Comparison of ENCODE assay signal across 11 mouse cellular contexts in genomic region chr2:91945483-91945882, GRCm38 (mm10). TPM values are rescaled to one million over a fixed set of nuclear protein-coding genes. Genes with fewer than 3 reads are reported as not detected.
DNase-seq lines count a peak whose midpoint lies in the region; ATAC-seq lines count a peak whose summit lies in the region.
"Had no signal": no experiment of that assay in that cellular context is flagged by ENCODE, and none has a peak within 500 bp of the region (broad histone marks: within the 10 kb centered on the region; RNA-seq: fewer than 3 reads in every experiment).

TSS of gene Gm9821 (plus strand) at chr2:91945703.

- peaks cover 35 to 60% of the 10 kb centered on the region in 2 experiments for H3K4me1 ChIP-seq in heart, embryonic 14.5 days (ENCODE audit: control insufficient read depth in 2 of 2, insufficient read depth in 2 of 2, low read length in 2 of 2)
- peaks cover 55% of the 10 kb centered on the region for H3K4me1 ChIP-seq in neural tube, embryonic 12.5 days
- H3K4me1 ChIP-seq in intestine, embryonic 16.5 days (ENCODE audit: control insufficient read depth, insufficient read depth, low read length) = peaks cover 62% of the 10 kb centered on the region
- H3K4me1 ChIP-seq in neural tube, embryonic 13.5 days (replicated peaks) = peaks cover 58% of the 10 kb centered on the region

- no peaks in the 10 kb centered on the region for H3K9me3 ChIP-seq in heart, embryonic 14.5 days (ENCODE audit: control insufficient read depth, low read length)
- no peaks in the 10 kb centered on the region for H3K9me3 ChIP-seq in neural tube, embryonic 12.5 days
- no peaks in the 10 kb centered on the region for H3K9me3 ChIP-seq in intestine, embryonic 16.5 days (ENCODE audit: control insufficient read depth, low read length)
- H3K9me3 ChIP-seq in neural tube, embryonic 13.5 days = no peaks in the 10 kb centered on the region

- H3K27ac ChIP-seq in heart, embryonic 14.5 days (replicated peaks in 1 of 2; ENCODE audit: control insufficient read depth in 1 of 2, insufficient read depth in 1 of 2, low read depth in 2 of 2, low read length in 2 of 2) = peak within 1 kb of the TSS in 1 of 2 experiments; percentile 49; a peak in 2 of 4 replicates
- no peak within 1 kb of the TSS for H3K27ac ChIP-seq in neural tube, embryonic 12.5 days
- peak within 1 kb of the TSS; percentile 43; the same call in 1 of the 2 replicates for H3K27ac ChIP-seq in intestine, embryonic 16.5 days (ENCODE audit: low read length)
- H3K27ac ChIP-seq in neural tube, embryonic 13.5 days (replicated peaks) = peak within 1 kb of the TSS; percentile 76; the same call in 1 of the 2 replicates

- peak within 1 kb of the TSS; percentile 69; the same call in 1 of the 2 replicates for H3K4me2 ChIP-seq in heart, embryonic 14.5 days (ENCODE audit: low read length)
- H3K4me2 ChIP-seq in neural tube, embryonic 12.5 days (replicated peaks) = no peak within 1 kb of the TSS
- H3K4me2 ChIP-seq in intestine, embryonic 16.5 days (ENCODE audit: low read depth, low read length) = no peak within 1 kb of the TSS
- no peak within 1 kb of the TSS for H3K4me2 ChIP-seq in neural tube, embryonic 13.5 days

- DNase-seq in heart, postnatal 4 days = no peak
- no peak for DNase-seq in neural tube, embryonic 10.5 days (ENCODE audit: extremely low spot score, low spot score)
- DNase-seq: adrenal gland, postnatal 36 days; kidney, adult 8-10 months; lung, postnatal 4 days had no signal

- H3K9ac ChIP-seq in heart, embryonic 14.5 days (ENCODE audit: low read length) = peak within 1 kb of the TSS; percentile 61; the same call in 1 of the 2 replicates
- 0 out of 2 replicates have a peak within 1 kb of the TSS, but pooled peaks have one; percentile 1 for H3K9ac ChIP-seq in neural tube, embryonic 12.5 days
- 0 out of 2 replicates have a peak within 1 kb of the TSS, but pooled peaks have one; percentile 43 for H3K9ac ChIP-seq in intestine, embryonic 16.5 days (ENCODE audit: low read depth, low read length)
- H3K9ac ChIP-seq in neural tube, embryonic 13.5 days = peak within 1 kb of the TSS; percentile 49

- peaks cover 41% of the 10 kb centered on the region for H3K36me3 ChIP-seq in heart, embryonic 14.5 days (ENCODE audit: control insufficient read depth, insufficient read depth, low read length)
- H3K36me3 ChIP-seq in neural tube, embryonic 12.5 days = peaks cover 13% of the 10 kb centered on the region; the same call in 1 of the 2 replicates
- H3K36me3 ChIP-seq in intestine, embryonic 16.5 days (ENCODE audit: control insufficient read depth, insufficient read depth, low read length) = peaks cover 10% of the 10 kb centered on the region
- H3K36me3 ChIP-seq in neural tube, embryonic 13.5 days = peaks cover 4% of the 10 kb centered on the region; the same call in 1 of the 2 replicates

- ATAC-seq in heart, embryonic 14.5 days (ENCODE audit: insufficient number of reproducible peaks, insufficient read depth, low FRiP score, low read depth) = no peak
- ATAC-seq in neural tube, embryonic 12.5 days (ENCODE audit: low FRiP score, low read depth) = no peak
- ATAC-seq in intestine, embryonic 16.5 days = no peak
- no peak for ATAC-seq in neural tube, embryonic 13.5 days (ENCODE audit: low read depth)
- ATAC-seq in frontal cortex, adult (ENCODE audit: low TSS enrichment) = no peak

- H3K27me3 ChIP-seq in heart, embryonic 14.5 days (ENCODE audit: control insufficient read depth, insufficient read depth, low read length) = no peaks in the 10 kb centered on the region
- H3K27me3 ChIP-seq in neural tube, embryonic 12.5 days (replicated peaks) = no peaks in the 10 kb centered on the region
- no peaks in the 10 kb centered on the region for H3K27me3 ChIP-seq in intestine, embryonic 16.5 days (replicated peaks; ENCODE audit: control insufficient read depth, insufficient read depth, low read length)
- no peaks in the 10 kb centered on the region for H3K27me3 ChIP-seq in neural tube, embryonic 13.5 days

- WGBS in heart, embryonic 14.5 days = 91% methylated on average over 18 of the region's 18 CpGs
- WGBS in neural tube, embryonic 12.5 days = 89% methylated on average over 18 of the region's 18 CpGs
- WGBS in intestine, embryonic 16.5 days = 93% methylated on average over 18 of the region's 18 CpGs
- 85% methylated on average over 18 of the region's 18 CpGs for WGBS in neural tube, embryonic 13.5 days

- H3K4me3 ChIP-seq in heart, embryonic 14.5 days (ENCODE audit: control insufficient read depth in 1 of 2, insufficient read depth in 1 of 2, low read depth in 1 of 2, low read length in 2 of 2) = no peak within 1 kb of the TSS
- no peak within 1 kb of the TSS for H3K4me3 ChIP-seq in neural tube, embryonic 12.5 days
- H3K4me3 ChIP-seq in intestine, embryonic 16.5 days (ENCODE audit: low read length) = no peak within 1 kb of the TSS
- no peak within 1 kb of the TSS for H3K4me3 ChIP-seq in neural tube, embryonic 13.5 days

RNA-seq across cellular contexts. Expression of gene Gm9821, which starts in this region (rescaled TPM):
- polyA plus RNA-seq in heart, embryonic 14.5 days (2014; fragmentation: Nextera tagmentation; extraction: Ambion mirVana) = 2.8 and 3.5 TPM in 2 replicates
- not detected for total RNA-seq in heart, postnatal 4 days (2021)
- 0.29 and 0.32 TPM in 2 replicates for polyA plus RNA-seq in neural tube, embryonic 12.5 days (2016; fragmentation: Nextera tagmentation; extraction: Ambion mirVana)
- polyA plus RNA-seq in intestine, embryonic 16.5 days (2015; fragmentation: Nextera tagmentation; extraction: Ambion mirVana) = 0.28 and 0.55 TPM in 2 replicates
- 0.22 TPM in 1 of 2 replicates, not detected in the other for polyA plus RNA-seq in neural tube, embryonic 13.5 days (2015; fragmentation: Nextera tagmentation; extraction: Ambion mirVana)
- total RNA-seq: adrenal gland, postnatal 36 days; left cerebral cortex, adult 8-10 months had no signal

Comparison
In these comparisons a context has a peak if more than half of its experiments do, and no peak if none do; other contexts are left out.
1. H3K9ac ChIP-seq: peak in every context shown above with its lines; median percentile 61 in heart, embryonic 14.5 days; 49 in neural tube, embryonic 13.5 days; 43 in intestine, embryonic 16.5 days; 1 in neural tube, embryonic 12.5 days.